Mouse (Mus musculus) myocyte (in vitro differentiated cells): ENCODE measurements at regions not wholly inside any gene's neighbourhood (a gene's known extent, or its start where the extent isn't known, plus 50 kb on each side); places are given as distances from the start of the nearest gene placed in this dataset.

Experiments
- H3K27me3 ChIP-seq: one replicate; pipeline ENCODE4 v1.6.1; 2011; ENCODE audit not compliant: control insufficient read depth, insufficient read depth, insufficient read length
- H3K36me3 ChIP-seq: one replicate; pipeline ENCODE4 v1.6.1; 2011; ENCODE audit not compliant: control insufficient read depth, insufficient read depth
- H3K4me2 ChIP-seq: one replicate; pipeline ENCODE4 v1.6.1; 2011; ENCODE audit warnings: low read depth, control low read depth
- H3K4me3 ChIP-seq: one replicate; pipeline ENCODE4 v1.5.1; 2011; ENCODE audit warnings: mild to moderate bottlenecking, control low read depth, moderate library complexity
- H3K79me2 ChIP-seq: one replicate; pipeline ENCODE4 v1.6.1; 2011; ENCODE audit not compliant: control insufficient read depth, insufficient read depth
- H3ac ChIP-seq: one replicate; pipeline ENCODE4 v1.6.1; 2011; ENCODE audit not compliant: control insufficient read depth, insufficient read length
- CEBPB ChIP-seq: IDR thresholded peaks from 2 replicates; pipeline ENCODE4 v1.6.1; 2011; ENCODE audit warnings: mild to moderate bottlenecking, moderate library complexity; ENCODE audit not compliant: poor library complexity, insufficient read depth, severe bottlenecking
- E2F4 ChIP-seq: IDR thresholded peaks from one replicate; pipeline ENCODE4 v1.6.1; 2011; ENCODE audit warnings: mild to moderate bottlenecking, control low read depth, moderate library complexity; ENCODE audit not compliant: insufficient read depth
- MAX ChIP-seq: IDR thresholded peaks from one replicate; pipeline ENCODE4 v1.6.1; 2011; ENCODE audit warnings: low read depth, mild to moderate bottlenecking, control low read depth
- MYOD1 ChIP-seq, 3 experiments: IDR thresholded peaks; one replicate each; pipeline ENCODE4 v1.6.1; 2011; ENCODE audit warnings: control low read depth in 2 of 3, low read depth in 2 of 3, mild to moderate bottlenecking in 2 of 3, moderate library complexity in 1 of 3; ENCODE audit not compliant: insufficient read length in 2 of 3, control insufficient read depth in 1 of 3
- MYOG ChIP-seq, 3 experiments: IDR thresholded peaks; one replicate each; pipeline ENCODE4 v1.6.1; 2011; ENCODE audit warnings: control low read depth in 2 of 3, low read depth in 2 of 3, mild to moderate bottlenecking in 2 of 3; ENCODE audit not compliant: insufficient read length in 2 of 3, control insufficient read depth in 1 of 3, insufficient read depth in 1 of 3
- POLR2A ChIP-seq: IDR thresholded peaks from one replicate; pipeline ENCODE4 v1.6.1; 2011; ENCODE audit warnings: low read depth, mild to moderate bottlenecking, control low read depth, moderate library complexity; ENCODE audit not compliant: insufficient read length
- POLR2AphosphoS2 ChIP-seq: IDR thresholded peaks from one replicate; pipeline ENCODE4 v1.6.1; 2011; ENCODE audit warnings: low read depth, control low read depth; ENCODE audit not compliant: insufficient read length
- REST ChIP-seq: IDR thresholded peaks from one replicate; pipeline ENCODE4 v1.6.1; 2011; ENCODE audit warnings: mild to moderate bottlenecking, control low read depth, moderate library complexity; ENCODE audit not compliant: insufficient read depth, insufficient read length
- SRF ChIP-seq: IDR thresholded peaks from one replicate; pipeline ENCODE4 v1.6.1; 2011; ENCODE audit warnings: low read depth; ENCODE audit not compliant: control insufficient read depth, insufficient read length
- TCF12 ChIP-seq: IDR thresholded peaks from one replicate; pipeline ENCODE4 v1.6.1; 2011; ENCODE audit warnings: mild to moderate bottlenecking, control low read depth; ENCODE audit not compliant: poor library complexity, insufficient read depth, severe bottlenecking
- TCF3 ChIP-seq: IDR thresholded peaks from one replicate; pipeline ENCODE4 v1.6.1; 2011; ENCODE audit warnings: low read depth, control low read depth; ENCODE audit not compliant: insufficient read length
- USF1 ChIP-seq: IDR thresholded peaks from one replicate; pipeline ENCODE4 v1.6.1; 2011; ENCODE audit warnings: low read depth, mild to moderate bottlenecking, control low read depth, moderate library complexity

- Histone ChIP-seq H3ac (no peak overlapping the region), H3K79me2 (no peaks in the 10 kb centered on the region), H3K4me3 (no peak overlapping the region), H3K36me3 (no peaks in the 10 kb centered on the region), H3K27me3 (no peaks in the 10 kb centered on the region), H3K4me2 (no peak overlapping the region)
- TF ChIP-seq POLR2A (no peak), POLR2AphosphoS2 (no peak), MYOG (IDR thresholded peaks at IDR 0.05; ENCODE audit: control insufficient read depth in 1 of 3, insufficient read depth in 1 of 3, insufficient read length in 2 of 3, low read depth in 2 of 3) (no peak), MAX (no peak), MYOD1 (IDR thresholded peaks at IDR 0.05; ENCODE audit: control insufficient read depth in 1 of 3, insufficient read length in 2 of 3, low read depth in 2 of 3) (no peak), E2F4 (no peak), SRF (no peak), TCF3 (no peak), CEBPB (no peak), TCF12 (no peak), REST (no peak), USF1 (no peak)
Observed at GRCm38 (mm10) chr19:16045261-16045660, 60.5 kb upstream of the Cep78 start.

GRCm38 (mm10) chr19:16044169-16044568 lies 59.4 kb upstream of the Cep78 start:
- Histone ChIP-seq H3K79me2 (no peaks in the 10 kb centered on the region), H3K4me2 (no peak overlapping the region), H3K36me3 (no peaks in the 10 kb centered on the region), H3K27me3 (no peaks in the 10 kb centered on the region), H3ac (no peak overlapping the region), H3K4me3 (no peak overlapping the region)
- no peak for TF ChIP-seq POLR2AphosphoS2
- no peak for TF ChIP-seq TCF3
- TF ChIP-seq TCF12: no peak
- TF ChIP-seq MYOG (IDR thresholded peaks at IDR 0.05; ENCODE audit: control insufficient read depth in 1 of 3, insufficient read depth in 1 of 3, insufficient read length in 2 of 3, low read depth in 2 of 3): no peak
- TF ChIP-seq E2F4: no peak
- TF ChIP-seq MAX: no peak
- TF ChIP-seq USF1: no peak
- TF ChIP-seq MYOD1 (IDR thresholded peaks at IDR 0.05; ENCODE audit: control insufficient read depth in 1 of 3, insufficient read length in 2 of 3, low read depth in 2 of 3): no peak
- TF ChIP-seq SRF: no peak

GRCm38 (mm10) chr19:16043007-16043406 lies 58.2 kb upstream of the Cep78 start:
- no peak overlapping the region for H3K4me3 ChIP-seq
- H3K36me3 ChIP-seq: no peaks in the 10 kb centered on the region
- H3ac ChIP-seq: no peak overlapping the region
- H3K27me3 ChIP-seq: no peaks in the 10 kb centered on the region
- TF ChIP-seq MYOG (IDR thresholded peaks at IDR 0.05; ENCODE audit: control insufficient read depth in 1 of 3, insufficient read depth in 1 of 3, insufficient read length in 2 of 3, low read depth in 2 of 3) (no peak), REST (no peak), USF1 (no peak), E2F4 (no peak), TCF3 (no peak), TCF12 (no peak), MYOD1 (IDR thresholded peaks at IDR 0.05; ENCODE audit: control insufficient read depth in 1 of 3, insufficient read length in 2 of 3, low read depth in 2 of 3) (no peak), CEBPB (no peak), SRF (no peak), POLR2A (no peak), POLR2AphosphoS2 (no peak), MAX (no peak)
- H3K79me2 ChIP-seq: no peaks in the 10 kb centered on the region
- H3K4me2 ChIP-seq: no peak overlapping the region

GRCm38 (mm10) chr19:16041891-16042290 lies 57.1 kb upstream of the Cep78 start:
- H3K4me3 ChIP-seq: no peak overlapping the region
- H3K27me3 ChIP-seq: no peaks in the 10 kb centered on the region
- H3K36me3 ChIP-seq: no peaks in the 10 kb centered on the region
- no peaks in the 10 kb centered on the region for H3K79me2 ChIP-seq
- TF ChIP-seq REST (no peak), SRF (no peak), POLR2A (no peak), POLR2AphosphoS2 (no peak), E2F4 (no peak)
- H3ac ChIP-seq: no peak overlapping the region
- H3K4me2 ChIP-seq: no peak overlapping the region

- TF ChIP-seq TCF3: no peak
- no peak for TF ChIP-seq E2F4
- TF ChIP-seq USF1: no peak
- Histone ChIP-seq H3K36me3 (no peaks in the 10 kb centered on the region), H3K79me2 (no peaks in the 10 kb centered on the region), H3K4me3 (no peak overlapping the region), H3K27me3 (no peaks in the 10 kb centered on the region), H3ac (no peak overlapping the region), H3K4me2 (no peak overlapping the region)
Observed at GRCm38 (mm10) chr19:16037806-16038205, 53.0 kb upstream of the Cep78 start.
